Mouse (Mus musculus): ENCODE data around the gene Duoxa2. TPM values are rescaled to one million over a fixed set of nuclear protein-coding genes. Genes with fewer than 3 reads are reported as not detected.

Gene Duoxa2
- polyA plus RNA-seq, 1 experiment from 2014 or later: not detected

GRCm38 (mm10) chr2:122305097-122305892 is 6.6 kb downstream of the Duoxa2 start:
- H3K4me3 ChIP-seq (ENCODE audit: low read length): no peak overlapping the region
- no peak overlapping the region for H3K9ac ChIP-seq (ENCODE audit: low read length)
- no peak overlapping the region for H3K4me2 ChIP-seq (ENCODE audit: low read depth, low read length)
- no peaks in the 10 kb centered on the region for H3K9me3 ChIP-seq (replicated peaks; ENCODE audit: control insufficient read depth, low read length)
- no peak overlapping the region for H3K27ac ChIP-seq (ENCODE audit: low read length)
- peaks cover 15% of the 10 kb centered on the region for H3K4me1 ChIP-seq (ENCODE audit: control insufficient read depth, insufficient read depth, low read length)
- no peak for ATAC-seq (replicated peaks; ENCODE audit: extremely low read depth, insufficient read depth, low FRiP score)
- 80% methylated on average over 16 of the region's 16 CpGs for WGBS
- no peaks in the 10 kb centered on the region for H3K36me3 ChIP-seq (ENCODE audit: control insufficient read depth, insufficient read depth)
- H3K27me3 ChIP-seq (ENCODE audit: control insufficient read depth, insufficient read depth, low read length): peaks cover 62% of the 10 kb centered on the region

GRCm38 (mm10) chr2:122306184-122306583 is 7.5 kb downstream of the Duoxa2 start:
- Histone ChIP-seq H3K9me3 (replicated peaks; ENCODE audit: control insufficient read depth, low read length) (no peaks in the 10 kb centered on the region), H3K9ac (ENCODE audit: low read length) (no peak overlapping the region), H3K27ac (ENCODE audit: low read length) (no peak overlapping the region), H3K4me2 (ENCODE audit: low read depth, low read length) (no peak overlapping the region), H3K36me3 (ENCODE audit: control insufficient read depth, insufficient read depth) (no peaks in the 10 kb centered on the region), H3K4me3 (ENCODE audit: low read length) (no peak overlapping the region), H3K27me3 (ENCODE audit: control insufficient read depth, insufficient read depth, low read length) (peaks cover 60% of the 10 kb centered on the region), H3K4me1 (ENCODE audit: control insufficient read depth, insufficient read depth, low read length) (peaks cover 11% of the 10 kb centered on the region)
- 21% methylated on average over 4 of the region's 4 CpGs for WGBS
- no peak for ATAC-seq (replicated peaks; ENCODE audit: extremely low read depth, insufficient read depth, low FRiP score)

GRCm38 (mm10) chr2:122309647-122310046 is 10.9 kb downstream of the Duoxa2 start:
- Histone ChIP-seq H3K4me1 (ENCODE audit: control insufficient read depth, insufficient read depth, low read length) (peaks cover 11% of the 10 kb centered on the region), H3K9ac (ENCODE audit: low read length) (no peak overlapping the region), H3K36me3 (ENCODE audit: control insufficient read depth, insufficient read depth) (no peaks in the 10 kb centered on the region), H3K27me3 (ENCODE audit: control insufficient read depth, insufficient read depth, low read length) (peaks cover 62% of the 10 kb centered on the region), H3K9me3 (replicated peaks; ENCODE audit: control insufficient read depth, low read length) (no peaks in the 10 kb centered on the region), H3K27ac (ENCODE audit: low read length) (no peak overlapping the region), H3K4me3 (ENCODE audit: low read length) (no peak overlapping the region), H3K4me2 (ENCODE audit: low read depth, low read length) (no peak overlapping the region)
- no peak for ATAC-seq (replicated peaks; ENCODE audit: extremely low read depth, insufficient read depth, low FRiP score)
- WGBS: 42% methylated on average over 3 of the region's 3 CpGs

- WGBS: 56% methylated on average over 2 of the region's 2 CpGs
These were observed 12.9 kb downstream of the Duoxa2 start for GRCm38 (mm10) chr2:122311561-122311960.

GRCm38 (mm10) chr2:122312722-122313417 is 14.2 kb downstream of the Duoxa2 start:
- no peaks in the 10 kb centered on the region for H3K36me3 ChIP-seq (ENCODE audit: control insufficient read depth, insufficient read depth)
- peak overlapping the region; percentile 40 for H3K4me3 ChIP-seq (ENCODE audit: low read length)
- H3K4me2 ChIP-seq (ENCODE audit: low read depth, low read length): peak overlapping the region; percentile 67
- no peaks in the 10 kb centered on the region for H3K9me3 ChIP-seq (replicated peaks; ENCODE audit: control insufficient read depth, low read length)
- WGBS: 5% methylated on average over 27 of the region's 27 CpGs
- no peak overlapping the region for H3K9ac ChIP-seq (ENCODE audit: low read length)
- peaks cover 67% of the 10 kb centered on the region for H3K27me3 ChIP-seq (ENCODE audit: control insufficient read depth, insufficient read depth, low read length)
- peaks cover 11% of the 10 kb centered on the region for H3K4me1 ChIP-seq (ENCODE audit: control insufficient read depth, insufficient read depth, low read length)
- 0 out of 2 replicates have a peak, but pooled peaks have one; percentile 6 for ATAC-seq (replicated peaks; ENCODE audit: extremely low read depth, insufficient read depth, low FRiP score)
- no peak overlapping the region for H3K27ac ChIP-seq (ENCODE audit: low read length)

More at GRCm38 (mm10) chr2:122311561-122311960, 12.9 kb downstream of the Duoxa2 start:
- H3K9ac ChIP-seq (ENCODE audit: low read length): no peak overlapping the region
- H3K4me2 ChIP-seq (ENCODE audit: low read depth, low read length): no peak overlapping the region
- H3K9me3 ChIP-seq (replicated peaks; ENCODE audit: control insufficient read depth, low read length): no peaks in the 10 kb centered on the region
- H3K36me3 ChIP-seq (ENCODE audit: control insufficient read depth, insufficient read depth): no peaks in the 10 kb centered on the region
- peaks cover 11% of the 10 kb centered on the region for H3K4me1 ChIP-seq (ENCODE audit: control insufficient read depth, insufficient read depth, low read length)
- no peak overlapping the region for H3K4me3 ChIP-seq (ENCODE audit: low read length)
- H3K27ac ChIP-seq (ENCODE audit: low read length): no peak overlapping the region
- no peak for ATAC-seq (replicated peaks; ENCODE audit: extremely low read depth, insufficient read depth, low FRiP score)
- peaks cover 66% of the 10 kb centered on the region for H3K27me3 ChIP-seq (ENCODE audit: control insufficient read depth, insufficient read depth, low read length)

GRCm38 (mm10) chr2:122313536-122313935 is 14.8 kb downstream of the Duoxa2 start, which contains the start of gene Duoxa1:
TSS of gene Duoxa1 (minus strand) at chr2:122313730.
- H3K36me3 ChIP-seq (ENCODE audit: control insufficient read depth, insufficient read depth): no peaks in the 10 kb centered on the region
- peaks cover 70% of the 10 kb centered on the region for H3K27me3 ChIP-seq (ENCODE audit: control insufficient read depth, insufficient read depth, low read length)
- ATAC-seq (replicated peaks; ENCODE audit: extremely low read depth, insufficient read depth, low FRiP score): peak; percentile 26; the same call in 1 of the 2 replicates
- no peaks in the 10 kb centered on the region for H3K9me3 ChIP-seq (replicated peaks; ENCODE audit: control insufficient read depth, low read length)
- peak within 1 kb of the TSS; percentile 40 for H3K4me3 ChIP-seq (ENCODE audit: low read length)
- H3K9ac ChIP-seq (ENCODE audit: low read length): peak within 1 kb of the TSS; percentile 13; the same call in 1 of the 2 replicates
- H3K27ac ChIP-seq (ENCODE audit: low read length): no peak within 1 kb of the TSS
- H3K4me1 ChIP-seq (ENCODE audit: control insufficient read depth, insufficient read depth, low read length): peaks cover 11% of the 10 kb centered on the region
- WGBS: 4% methylated on average over 24 of the region's 24 CpGs
- peak within 1 kb of the TSS; percentile 67 for H3K4me2 ChIP-seq (ENCODE audit: low read depth, low read length)

GRCm38 (mm10) chr2:122315372-122315771 is 16.7 kb downstream of the Duoxa2 start, which contains the start of gene Duox1:
TSS of gene Duox1 (plus strand) at chr2:122315672.
- peaks cover 11% of the 10 kb centered on the region for H3K4me1 ChIP-seq (ENCODE audit: control insufficient read depth, insufficient read depth, low read length)
- H3K27ac ChIP-seq (ENCODE audit: low read length): no peak within 1 kb of the TSS
- no peaks in the 10 kb centered on the region for H3K36me3 ChIP-seq (ENCODE audit: control insufficient read depth, insufficient read depth)
- WGBS: 84% methylated on average over 7 of the region's 7 CpGs
- H3K4me3 ChIP-seq (ENCODE audit: low read length): no peak within 1 kb of the TSS
- H3K27me3 ChIP-seq (ENCODE audit: control insufficient read depth, insufficient read depth, low read length): peaks cover 61% of the 10 kb centered on the region
- no peak within 1 kb of the TSS for H3K9ac ChIP-seq (ENCODE audit: low read length)
- no peak within 1 kb of the TSS for H3K4me2 ChIP-seq (ENCODE audit: low read depth, low read length)
- no peak for ATAC-seq (replicated peaks; ENCODE audit: extremely low read depth, insufficient read depth, low FRiP score)
- no peaks in the 10 kb centered on the region for H3K9me3 ChIP-seq (replicated peaks; ENCODE audit: control insufficient read depth, low read length)

- H3K4me3 ChIP-seq (ENCODE audit: low read length): no peak overlapping the region
- H3K9ac ChIP-seq (ENCODE audit: low read length): no peak overlapping the region
- no peaks in the 10 kb centered on the region for H3K9me3 ChIP-seq (replicated peaks; ENCODE audit: control insufficient read depth, low read length)
- WGBS: 52% methylated on average over 4 of the region's 4 CpGs
- no peak overlapping the region for H3K27ac ChIP-seq (ENCODE audit: low read length)
- no peak overlapping the region for H3K4me2 ChIP-seq (ENCODE audit: low read depth, low read length)
- no peaks in the 10 kb centered on the region for H3K36me3 ChIP-seq (ENCODE audit: control insufficient read depth, insufficient read depth)
- peaks cover 11% of the 10 kb centered on the region for H3K4me1 ChIP-seq (ENCODE audit: control insufficient read depth, insufficient read depth, low read length)
- H3K27me3 ChIP-seq (ENCODE audit: control insufficient read depth, insufficient read depth, low read length): peaks cover 45% of the 10 kb centered on the region
- no peak for ATAC-seq (replicated peaks; ENCODE audit: extremely low read depth, insufficient read depth, low FRiP score)
These were observed 18.7 kb downstream of the Duoxa2 start for GRCm38 (mm10) chr2:122317384-122317783.

- Histone ChIP-seq H3K9ac (ENCODE audit: low read length) (no peak overlapping the region), H3K4me1 (ENCODE audit: control insufficient read depth, insufficient read depth, low read length) (peaks cover 2% of the 10 kb centered on the region; the same call in 1 of the 2 replicates), H3K27ac (ENCODE audit: low read length) (no peak overlapping the region), H3K4me3 (ENCODE audit: low read length) (no peak overlapping the region), H3K9me3 (replicated peaks; ENCODE audit: control insufficient read depth, low read length) (no peaks in the 10 kb centered on the region), H3K4me2 (ENCODE audit: low read depth, low read length) (no peak overlapping the region), H3K36me3 (ENCODE audit: control insufficient read depth, insufficient read depth) (no peaks in the 10 kb centered on the region), H3K27me3 (ENCODE audit: control insufficient read depth, insufficient read depth, low read length) (no peaks in the 10 kb centered on the region)
- no peak for ATAC-seq (replicated peaks; ENCODE audit: extremely low read depth, insufficient read depth, low FRiP score)
- WGBS: 59% methylated on average over 3 of the region's 3 CpGs
These were observed 25.3 kb downstream of the Duoxa2 start for GRCm38 (mm10) chr2:122323960-122324359.
